Mouse (Mus musculus): Measurements from ENCODE around the gene Cblc. TPM values are rescaled to one million over a fixed set of nuclear protein-coding genes. Genes with fewer than 3 reads are reported as not detected.

Gene Cblc
- polyA plus RNA-seq (2015; fragmentation: Nextera tagmentation; extraction: Ambion mirVana): 44.4 and 48.5 TPM in 2 replicates

GRCm38 (mm10) chr7:19796697-19797588 lies at the start of gene Cblc:
Cblc (minus strand) TSS chr7:19796809.
- DNase-seq (ENCODE audit: low spot score): peak; percentile 96
- 3% methylated on average over 32 of the region's 32 CpGs for WGBS

GRCm38 (mm10) chr7:19844521-19845171 lies 48.0 kb upstream of the Cblc start:
- Histone ChIP-seq H3K9ac (ENCODE audit: low read length) (no peak overlapping the region), H3K4me3 (ENCODE audit: low read depth, low read length) (no peak overlapping the region), H3K4me2 (replicated peaks; ENCODE audit: low read depth) (no peak overlapping the region), H3K27me3 (ENCODE audit: control insufficient read depth, insufficient read depth, low read length) (no peaks in the 10 kb centered on the region), H3K36me3 (ENCODE audit: control insufficient read depth, insufficient read depth, low read length) (no peaks in the 10 kb centered on the region), H3K4me1 (replicated peaks; ENCODE audit: control insufficient read depth, insufficient read depth) (no peaks in the 10 kb centered on the region), H3K27ac (replicated peaks) (no peak overlapping the region), H3K9me3 (ENCODE audit: control insufficient read depth, low read length) (no peaks in the 10 kb centered on the region)
- no peak for TF ChIP-seq CTCF (IDR thresholded peaks at IDR 0.05; ENCODE audit: low read depth)
- TF ChIP-seq EP300 (optimal IDR thresholded peaks at IDR 0.05): no peak
- 62% methylated on average over 15 of the region's 15 CpGs for WGBS
- ATAC-seq (ENCODE audit: low FRiP score, low TSS enrichment) (no peak), DNase-seq (ENCODE audit: low spot score) (no peak)

More at GRCm38 (mm10) chr7:19796697-19797588, at the start of gene Cblc:
- H3K4me3 ChIP-seq (ENCODE audit: low read depth, low read length): peak within 1 kb of the TSS; percentile 50
- no peaks in the 10 kb centered on the region for H3K4me1 ChIP-seq (replicated peaks; ENCODE audit: control insufficient read depth, insufficient read depth)
- H3K9me3 ChIP-seq (ENCODE audit: control insufficient read depth, low read length): no peaks in the 10 kb centered on the region
- peak within 1 kb of the TSS; percentile 79 for H3K9ac ChIP-seq (ENCODE audit: low read length)
- peak within 1 kb of the TSS; percentile 94 for H3K27ac ChIP-seq (replicated peaks)
- ATAC-seq (ENCODE audit: low FRiP score, low TSS enrichment): peak; percentile 93
- TF ChIP-seq EP300 (optimal IDR thresholded peaks at IDR 0.05): peak; percentile 14
- TF ChIP-seq CTCF (IDR thresholded peaks at IDR 0.05; ENCODE audit: low read depth): peak; percentile 88
- peak within 1 kb of the TSS; percentile 62 for H3K4me2 ChIP-seq (replicated peaks; ENCODE audit: low read depth)
- H3K36me3 ChIP-seq (ENCODE audit: control insufficient read depth, insufficient read depth, low read length): no peaks in the 10 kb centered on the region
- H3K27me3 ChIP-seq (ENCODE audit: control insufficient read depth, insufficient read depth, low read length): no peaks in the 10 kb centered on the region

GRCm38 (mm10) chr7:19843561-19843960 lies 47.0 kb upstream of the Cblc start:
- H3K36me3 ChIP-seq (ENCODE audit: control insufficient read depth, insufficient read depth, low read length): no peaks in the 10 kb centered on the region
- DNase-seq (ENCODE audit: low spot score): peak; percentile 81
- no peaks in the 10 kb centered on the region for H3K4me1 ChIP-seq (replicated peaks; ENCODE audit: control insufficient read depth, insufficient read depth)
- H3K4me2 ChIP-seq (replicated peaks; ENCODE audit: low read depth): no peak overlapping the region
- H3K9ac ChIP-seq (ENCODE audit: low read length): no peak overlapping the region
- ATAC-seq (ENCODE audit: low FRiP score, low TSS enrichment): peak; percentile 62
- H3K4me3 ChIP-seq (ENCODE audit: low read depth, low read length): no peak overlapping the region
- WGBS: 4% methylated on average over 11 of the region's 11 CpGs
- TF ChIP-seq EP300 (optimal IDR thresholded peaks at IDR 0.05) (no peak), CTCF (IDR thresholded peaks at IDR 0.05; ENCODE audit: low read depth) (peak; percentile 96)
- no peaks in the 10 kb centered on the region for H3K27me3 ChIP-seq (ENCODE audit: control insufficient read depth, insufficient read depth, low read length)
- H3K27ac ChIP-seq (replicated peaks): peak overlapping the region; percentile 53
- no peaks in the 10 kb centered on the region for H3K9me3 ChIP-seq (ENCODE audit: control insufficient read depth, low read length)

GRCm38 (mm10) chr7:19842885-19843504 lies 46.4 kb upstream of the Cblc start:
- no peak for TF ChIP-seq CTCF (IDR thresholded peaks at IDR 0.05; ENCODE audit: low read depth)
- no peak for TF ChIP-seq EP300 (optimal IDR thresholded peaks at IDR 0.05)
- 30% methylated on average over 19 of the region's 19 CpGs for WGBS
- Histone ChIP-seq H3K4me2 (replicated peaks; ENCODE audit: low read depth) (no peak overlapping the region), H3K4me1 (replicated peaks; ENCODE audit: control insufficient read depth, insufficient read depth) (no peaks in the 10 kb centered on the region), H3K27ac (replicated peaks) (peak overlapping the region; percentile 53), H3K4me3 (ENCODE audit: low read depth, low read length) (no peak overlapping the region), H3K27me3 (ENCODE audit: control insufficient read depth, insufficient read depth, low read length) (no peaks in the 10 kb centered on the region), H3K36me3 (ENCODE audit: control insufficient read depth, insufficient read depth, low read length) (no peaks in the 10 kb centered on the region), H3K9ac (ENCODE audit: low read length) (no peak overlapping the region), H3K9me3 (ENCODE audit: control insufficient read depth, low read length) (no peaks in the 10 kb centered on the region)
- peak; percentile 41 for ATAC-seq (ENCODE audit: low FRiP score, low TSS enrichment)
- peak; percentile 76 for DNase-seq (ENCODE audit: low spot score)

- peak overlapping the region; percentile 75 for H3K27ac ChIP-seq (replicated peaks)
- 53% methylated on average over 21 of the region's 21 CpGs for WGBS
- no peak overlapping the region for H3K4me2 ChIP-seq (replicated peaks; ENCODE audit: low read depth)
- no peaks in the 10 kb centered on the region for H3K27me3 ChIP-seq (ENCODE audit: control insufficient read depth, insufficient read depth, low read length)
- no peak for TF ChIP-seq CTCF (IDR thresholded peaks at IDR 0.05; ENCODE audit: low read depth)
- H3K4me3 ChIP-seq (ENCODE audit: low read depth, low read length): no peak overlapping the region
- H3K9ac ChIP-seq (ENCODE audit: low read length): no peak overlapping the region
- no peaks in the 10 kb centered on the region for H3K36me3 ChIP-seq (ENCODE audit: control insufficient read depth, insufficient read depth, low read length)
- DNase-seq (ENCODE audit: low spot score): peak; percentile 85
- ATAC-seq (ENCODE audit: low FRiP score, low TSS enrichment): peak; percentile 94
- H3K4me1 ChIP-seq (replicated peaks; ENCODE audit: control insufficient read depth, insufficient read depth): no peaks in the 10 kb centered on the region
- H3K9me3 ChIP-seq (ENCODE audit: control insufficient read depth, low read length): no peaks in the 10 kb centered on the region
These were observed 45.2 kb upstream of the Cblc start for GRCm38 (mm10) chr7:19841686-19842413.

Data from stomach, postnatal 0 days (tissue).